Mouse (Mus musculus) layer of hippocampus, adult 8-10 months (tissue): ENCODE measurements around the gene Tlcd1. TPM values are rescaled to one million over a fixed set of nuclear protein-coding genes. Genes with fewer than 3 reads are reported as not detected.
"Not testable (repeated sequence)": the region's sequence is repeated elsewhere in the genome, so short reads cannot be mapped to it uniquely, and the experiment has no call there.

Source experiments
- DNase-seq, 2 experiments: peaks; one replicate each; pipeline ENCODE4 v3.0.0; 2022; ENCODE audit warnings: low spot score in 2 of 2
- total RNA-seq, 4 experiments: library from RNA; stranded (reverse); gene quantifications; 2 replicates each; pipeline ENCODE4 v1.2.4; 2022

Tlcd1 gene
- total RNA-seq, 4 experiments from 2014 or later = 16.6 to 24.8 (median 23.8) TPM

GRCm38 (mm10) chr11:78177437-78177836, 926 bp downstream of the Tlcd1 start:
- DNase-seq = no peak

- peak; percentile 91 to 94 for DNase-seq
Measured at GRCm38 (mm10) chr11:78177903-78178858, 1.7 kb downstream of the Tlcd1 start.

- DNase-seq = peak in 1 of 2 experiments; percentile 53
Measured at GRCm38 (mm10) chr11:78178859-78179437, 2.4 kb downstream of the Tlcd1 start.

- no peak for DNase-seq
Measured at GRCm38 (mm10) chr11:78179438-78179999, 3.0 kb downstream of the Tlcd1 start.

- DNase-seq = no peak
Measured at GRCm38 (mm10) chr11:78180081-78180761, 3.7 kb downstream of the Tlcd1 start.

GRCm38 (mm10) chr11:78181830-78182357, 5.4 kb downstream of the Tlcd1 start:
- DNase-seq = no peak

GRCm38 (mm10) chr11:78182450-78182849, 5.9 kb downstream of the Tlcd1 start:
- no peak for DNase-seq

GRCm38 (mm10) chr11:78182961-78183844, 6.7 kb downstream of the Tlcd1 start, which contains the start of gene Rpl23a:
Rpl23a (minus strand) TSS chr11:78183584.
- peak; percentile 87 to 90 for DNase-seq

GRCm38 (mm10) chr11:78183884-78184514, 7.5 kb downstream of the Tlcd1 start:
- DNase-seq = no peak

GRCm38 (mm10) chr11:78184702-78185101, 8.2 kb downstream of the Tlcd1 start:
- DNase-seq = not testable (repeated sequence)

GRCm38 (mm10) chr11:78188331-78189233, 12.1 kb downstream of the Tlcd1 start, which contains the start of gene Rab34:
Rab34 (plus strand) TSS chr11:78188430.
- DNase-seq = peak; percentile 54 to 60

GRCm38 (mm10) chr11:78189234-78190040, 12.9 kb downstream of the Tlcd1 start:
- peak; percentile 58 to 72 for DNase-seq

- no peak for DNase-seq
Measured at GRCm38 (mm10) chr11:78190041-78190440, 13.5 kb downstream of the Tlcd1 start.

GRCm38 (mm10) chr11:78193113-78193512, 16.6 kb downstream of the Tlcd1 start, which contains the start of gene Proca1:
Proca1 (plus strand) TSS chr11:78193392.
- DNase-seq = no peak

GRCm38 (mm10) chr11:78194411-78195100, 18.0 kb downstream of the Tlcd1 start:
- DNase-seq = no peak

- no peak for DNase-seq
Measured at GRCm38 (mm10) chr11:78195101-78195863, 18.8 kb downstream of the Tlcd1 start.
